Mouse (Mus musculus): Measurements from ENCODE around the gene Zfp637.

GRCm38 (mm10) chr6:117874621-117875281 is 33.8 kb downstream of the Zfp637 start:
- TF ChIP-seq POLR2A (IDR thresholded peaks at IDR 0.05; ENCODE audit: low read depth, low read length) (no peak), CTCF (IDR thresholded peaks at IDR 0.05; ENCODE audit: borderline replicate concordance, insufficient read depth, low read length) (no peak)

All from embryonic fibroblast, embryonic 13.5 days (primary cell).